Mouse (Mus musculus): ENCODE measurements around the gene Pttg1ip.

Gene Pttg1ip

DNA sequence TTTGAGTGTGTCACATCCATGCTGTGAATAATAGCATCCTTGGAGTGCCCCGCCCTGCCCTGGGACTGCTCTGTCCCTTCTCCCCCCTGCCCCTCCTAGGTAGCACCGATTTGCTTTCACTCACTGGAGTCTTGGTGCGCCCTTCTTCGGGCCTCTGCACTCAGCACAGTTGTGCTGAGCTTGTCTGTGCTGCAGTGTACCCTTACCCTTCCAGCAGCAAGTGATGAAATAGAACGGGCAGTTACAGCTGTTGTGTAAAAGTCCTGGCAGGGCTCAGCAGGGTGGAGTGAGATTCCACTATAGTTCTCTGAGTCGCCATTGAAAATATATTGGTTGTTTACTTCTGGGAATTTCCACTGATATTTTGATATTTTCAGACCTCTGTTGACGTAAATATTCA lies 44.5 kb downstream of the Pttg1ip start:
- in situ Hi-C loops (cut with MboI; ENCODE audit: low pct_unique_long_range_greater_than_20kb in 1 of 2, low sequenced_read_pairs in 2 of 2, unreplicated experiment in 1 of 2): no loop called here

DNA sequence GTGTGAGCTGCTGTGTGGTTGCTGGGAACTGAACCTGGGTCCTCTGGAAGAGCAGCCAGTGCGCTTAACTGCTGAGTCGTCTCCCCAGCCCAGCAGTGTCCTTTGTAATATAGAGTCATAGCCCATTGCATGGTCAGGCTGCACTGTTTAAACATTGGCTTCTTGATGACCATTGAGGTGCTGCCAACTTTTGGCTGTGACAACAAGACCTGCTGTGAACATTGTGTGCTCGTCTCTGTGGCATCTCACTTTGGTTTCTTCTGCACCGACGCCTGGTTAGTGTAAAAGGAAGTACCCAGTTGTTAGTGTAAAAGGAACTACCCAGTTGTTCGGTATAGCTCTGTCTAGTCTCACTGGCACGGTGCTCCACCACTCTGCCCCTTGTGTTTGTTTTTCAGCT lies 45.1 kb downstream of the Pttg1ip start:
- in situ Hi-C loops (cut with MboI; ENCODE audit: low pct_unique_long_range_greater_than_20kb in 1 of 2, low sequenced_read_pairs in 2 of 2, unreplicated experiment in 1 of 2): no loop called here

DNA sequence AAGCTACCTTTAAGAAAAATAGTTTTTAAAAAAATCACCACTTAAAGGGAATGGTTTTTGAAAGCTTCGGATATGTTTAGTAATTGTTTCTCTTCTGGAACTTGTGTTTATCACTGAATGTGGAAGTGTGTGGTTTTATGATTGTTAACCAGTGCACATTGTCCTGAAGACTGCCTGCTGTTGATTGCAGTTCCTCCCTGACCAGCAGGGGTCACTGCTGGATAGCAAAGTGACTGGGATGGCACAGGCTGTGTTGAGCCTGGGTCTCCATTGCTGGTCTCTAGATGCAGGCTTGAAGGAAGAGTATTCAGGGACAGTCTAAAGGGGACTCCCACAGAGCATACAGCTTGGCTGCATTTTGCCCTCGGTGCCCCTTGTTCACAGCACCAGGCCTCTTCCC lies 46.0 kb downstream of the Pttg1ip start:
- in situ Hi-C loops (cut with MboI; ENCODE audit: low pct_unique_long_range_greater_than_20kb in 1 of 2, low sequenced_read_pairs in 2 of 2, unreplicated experiment in 1 of 2): no loop called here

GRCm38 (mm10) chr10:77629163-77629562 lies 47.6 kb downstream of the Pttg1ip start:
- in situ Hi-C loops (cut with MboI; ENCODE audit: low pct_unique_long_range_greater_than_20kb in 1 of 2, low sequenced_read_pairs in 2 of 2, unreplicated experiment in 1 of 2): no loop called here

GRCm38 (mm10) chr10:77629970-77630369 lies 48.5 kb downstream of the Pttg1ip start:
- in situ Hi-C loops (cut with MboI; ENCODE audit: low pct_unique_long_range_greater_than_20kb in 1 of 2, low sequenced_read_pairs in 2 of 2, unreplicated experiment in 1 of 2): no loop called here

DNA sequence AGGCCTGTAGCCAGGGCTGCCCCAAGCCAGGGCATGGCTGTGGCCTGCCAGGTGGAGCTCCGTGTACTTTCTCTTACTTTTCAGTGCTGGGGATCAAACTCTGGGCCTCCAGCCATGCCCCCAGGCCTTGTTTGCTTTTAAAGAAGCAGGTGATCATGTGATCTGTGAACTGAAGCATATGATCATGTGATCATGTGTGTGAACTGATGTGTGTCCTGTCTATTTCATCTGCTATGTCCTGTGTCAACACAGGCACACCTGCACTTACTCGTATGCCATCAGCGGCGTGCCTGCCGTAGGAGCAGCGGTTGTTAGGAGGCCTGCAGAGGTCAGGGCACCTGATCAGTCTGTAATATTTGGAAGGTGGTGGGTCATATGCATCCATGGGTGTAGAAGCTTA lies 52.5 kb downstream of the Pttg1ip start:
- in situ Hi-C loops (cut with MboI; ENCODE audit: low pct_unique_long_range_greater_than_20kb in 1 of 2, low sequenced_read_pairs in 2 of 2, unreplicated experiment in 1 of 2): no loop called here

DNA sequence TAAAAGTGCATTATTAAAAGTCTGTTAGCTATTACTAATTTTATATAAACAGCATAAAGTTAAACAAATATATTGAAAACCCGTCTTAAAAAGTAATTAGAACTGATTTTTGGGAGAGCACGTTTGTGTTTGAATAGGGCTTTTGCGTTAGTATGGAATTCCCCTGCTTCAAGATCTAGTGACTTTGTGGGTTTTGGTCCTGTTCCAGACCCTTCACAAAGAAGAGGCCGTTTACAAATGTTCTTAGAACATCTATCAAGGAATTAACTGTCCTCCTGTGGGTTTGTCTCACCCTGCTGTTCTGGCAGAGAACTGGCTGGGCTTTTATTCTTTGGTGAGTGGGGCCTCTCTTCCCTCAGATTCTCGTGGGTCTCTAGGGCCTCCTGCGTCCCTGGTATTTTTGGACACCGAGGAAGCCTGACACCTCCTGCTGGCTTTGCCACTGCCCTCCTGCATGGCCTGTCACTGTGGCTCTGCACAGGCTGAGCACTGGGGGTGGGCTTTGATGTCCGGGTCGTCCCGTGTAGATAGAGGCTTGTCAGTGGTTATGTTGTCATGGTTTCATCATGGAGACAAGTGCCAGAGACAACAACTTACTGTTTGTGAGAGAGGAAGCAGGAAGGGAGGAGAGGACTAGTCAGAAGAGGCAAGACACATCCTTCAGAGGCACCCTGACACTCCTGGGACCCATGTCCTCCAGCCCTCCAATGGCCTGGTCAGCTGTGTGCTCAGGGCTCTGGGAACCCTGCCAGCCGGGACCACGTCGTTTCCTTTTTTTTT lies 53.1 kb downstream of the Pttg1ip start:
- in situ Hi-C loops (cut with MboI; ENCODE audit: low pct_unique_long_range_greater_than_20kb in 1 of 2, low sequenced_read_pairs in 2 of 2, unreplicated experiment in 1 of 2): no loop called here

GRCm38 (mm10) chr10:77636234-77636922 lies 54.9 kb downstream of the Pttg1ip start:
- in situ Hi-C loops (cut with MboI; ENCODE audit: low pct_unique_long_range_greater_than_20kb in 1 of 2, low sequenced_read_pairs in 2 of 2, unreplicated experiment in 1 of 2): no loop called here

- in situ Hi-C loops (cut with MboI; ENCODE audit: low pct_unique_long_range_greater_than_20kb in 1 of 2, low sequenced_read_pairs in 2 of 2, unreplicated experiment in 1 of 2): no loop called here
Observed at GRCm38 (mm10) chr10:77638956-77639355, 57.4 kb downstream of the Pttg1ip start.

- in situ Hi-C loops (cut with MboI; ENCODE audit: low pct_unique_long_range_greater_than_20kb in 1 of 2, low sequenced_read_pairs in 2 of 2, unreplicated experiment in 1 of 2): no loop called here
Observed at GRCm38 (mm10) chr10:77643160-77643559, 61.6 kb downstream of the Pttg1ip start.

- in situ Hi-C loops (cut with MboI; ENCODE audit: low pct_unique_long_range_greater_than_20kb in 1 of 2, low sequenced_read_pairs in 2 of 2, unreplicated experiment in 1 of 2): no loop called here
Observed at GRCm38 (mm10) chr10:77645571-77645970, 64.1 kb downstream of the Pttg1ip start.

DNA sequence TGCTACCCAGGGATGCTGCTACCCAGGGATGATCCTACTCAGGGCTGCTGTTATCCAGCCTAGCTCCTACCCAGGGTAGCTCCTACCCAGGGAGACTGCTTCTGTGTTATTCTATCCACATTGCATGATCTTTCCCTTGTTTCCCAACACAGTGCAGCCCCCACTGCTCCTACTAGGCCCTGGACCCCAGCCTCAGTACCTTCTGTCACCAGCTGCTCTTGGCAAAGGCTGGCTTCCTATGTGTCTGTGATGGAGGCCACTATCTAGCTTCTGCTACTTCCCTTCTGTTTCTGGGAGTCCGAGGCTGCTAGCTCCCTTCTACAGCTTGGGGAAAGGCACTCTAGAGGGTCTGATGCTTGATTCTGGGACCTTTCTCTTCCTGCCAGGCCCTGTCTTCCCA lies 65.9 kb downstream of the Pttg1ip start:
- in situ Hi-C loops (cut with MboI; ENCODE audit: low pct_unique_long_range_greater_than_20kb in 1 of 2, low sequenced_read_pairs in 2 of 2, unreplicated experiment in 1 of 2): no loop called here

GRCm38 (mm10) chr10:77647901-77648300 lies 66.4 kb downstream of the Pttg1ip start:
- in situ Hi-C loops (cut with MboI; ENCODE audit: low pct_unique_long_range_greater_than_20kb in 1 of 2, low sequenced_read_pairs in 2 of 2, unreplicated experiment in 1 of 2): no loop called here

Measured in mouse embryonic stem cell (cell line).